Mouse (Mus musculus) brain, adult 2 months (tissue): ENCODE results near the gene Dpep1.

Source experiments
- DNase-seq: peaks from one replicate; pipeline ENCODE4 v3.0.0; 2011; ENCODE audit warnings: low read depth, low spot score

Dpep1 gene

DNA sequence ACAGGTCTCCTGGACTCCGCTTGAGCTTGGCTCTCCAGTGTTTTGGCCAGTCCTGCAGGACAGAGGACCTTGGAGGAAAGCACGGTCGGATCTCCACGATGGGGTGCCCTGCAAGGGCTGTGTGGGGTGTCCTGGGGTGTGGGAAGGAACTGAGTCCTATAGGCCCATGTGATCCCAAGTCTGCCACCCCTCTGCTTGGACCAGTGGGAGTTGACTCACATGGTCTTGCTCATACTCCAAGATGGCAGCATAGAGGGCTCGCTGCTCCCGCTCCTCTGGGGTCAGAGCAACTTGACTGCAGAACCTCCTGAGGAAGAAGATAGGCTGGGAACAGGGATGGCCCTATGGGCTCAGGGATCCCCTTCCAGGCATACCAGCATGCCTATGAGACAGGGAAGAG is 61.7 kb downstream of the Dpep1 start:
- DNase-seq = no peak

DNA sequence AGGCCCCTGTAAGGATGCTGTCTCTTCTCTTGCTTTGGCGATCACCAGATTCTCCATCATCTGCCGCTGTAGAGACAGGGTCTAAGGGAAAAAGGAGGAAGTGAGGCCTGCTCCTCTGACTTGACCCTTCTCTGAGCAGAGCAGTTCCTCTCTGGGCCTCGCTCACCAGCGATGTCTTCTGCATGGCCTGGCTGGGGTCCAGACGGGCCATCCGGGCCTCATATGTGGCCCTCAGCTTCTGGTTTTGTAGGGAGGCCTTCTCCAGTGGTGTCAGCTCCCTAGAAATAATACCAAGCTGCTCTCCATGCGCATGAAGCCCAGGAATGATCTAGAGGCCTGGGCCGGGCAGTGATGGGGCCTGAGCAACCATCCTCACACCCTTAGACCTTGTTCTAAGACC is 62.6 kb downstream of the Dpep1 start:
- no peak for DNase-seq

DNA sequence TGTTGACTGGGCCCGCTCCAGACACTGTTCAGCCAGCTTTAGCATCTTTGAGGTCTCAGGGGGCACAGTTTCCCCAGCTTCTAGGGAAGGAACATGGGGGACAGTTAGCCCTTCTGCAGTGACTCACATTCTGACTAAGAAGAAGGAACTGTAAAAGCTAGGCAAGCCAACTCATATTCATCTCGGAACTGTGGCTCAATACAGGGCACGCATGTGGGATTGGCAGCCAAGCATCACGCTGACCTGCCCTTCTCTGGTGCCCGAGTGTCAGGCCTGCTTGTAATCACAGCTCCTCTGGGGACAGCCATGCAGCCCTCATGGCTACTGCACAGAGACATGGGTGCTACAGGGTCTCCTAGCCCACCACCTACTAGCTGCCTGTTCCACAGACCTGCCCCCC is 64.9 kb downstream of the Dpep1 start:
- DNase-seq = no peak
